Mouse (Mus musculus) urinary bladder, postnatal 14 days (tissue): Measurements from ENCODE around the gene Cd209f.
"Not testable (repeated sequence)": the region's sequence is repeated elsewhere in the genome, so short reads cannot be mapped to it uniquely, and the experiment has no call there.

Experiments used
- DNase-seq: peaks from one replicate; pipeline ENCODE4 v3.0.0; 2021; ENCODE audit warnings: low spot score

Cd209f gene

DNA sequence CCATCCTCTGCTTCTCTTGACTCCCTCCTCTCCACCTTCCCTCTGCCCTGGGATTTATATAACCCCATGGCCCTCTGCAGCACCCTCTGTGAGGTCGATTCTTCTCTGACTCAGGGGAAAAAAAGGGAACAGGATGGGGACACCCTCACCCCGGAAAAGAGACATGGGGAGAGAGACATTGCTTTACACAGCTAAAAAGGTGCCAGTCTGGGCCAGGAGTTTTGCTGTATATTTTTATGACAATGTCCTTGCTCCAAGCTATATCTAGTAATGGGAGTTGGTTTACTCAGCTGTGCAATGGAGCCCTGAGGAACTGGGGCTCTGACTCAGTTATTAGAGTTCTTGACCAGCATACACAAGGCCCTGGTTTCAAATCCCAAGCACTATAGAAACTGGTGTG is at the start of gene Cd209f:
Cd209f (minus strand) TSS at position 101 of the 400 bp plus-strand sequence.
- DNase-seq = not testable (repeated sequence)

- DNase-seq = no peak
Observed at GRCm38 (mm10) chr8:4154878-4155277, 49.2 kb upstream of the Cd209f start.

- no peak for DNase-seq
Observed at GRCm38 (mm10) chr8:4147272-4147671, 41.6 kb upstream of the Cd209f start.

GRCm38 (mm10) chr8:4141721-4142120 is 36.1 kb upstream of the Cd209f start:
- DNase-seq = no peak

DNA sequence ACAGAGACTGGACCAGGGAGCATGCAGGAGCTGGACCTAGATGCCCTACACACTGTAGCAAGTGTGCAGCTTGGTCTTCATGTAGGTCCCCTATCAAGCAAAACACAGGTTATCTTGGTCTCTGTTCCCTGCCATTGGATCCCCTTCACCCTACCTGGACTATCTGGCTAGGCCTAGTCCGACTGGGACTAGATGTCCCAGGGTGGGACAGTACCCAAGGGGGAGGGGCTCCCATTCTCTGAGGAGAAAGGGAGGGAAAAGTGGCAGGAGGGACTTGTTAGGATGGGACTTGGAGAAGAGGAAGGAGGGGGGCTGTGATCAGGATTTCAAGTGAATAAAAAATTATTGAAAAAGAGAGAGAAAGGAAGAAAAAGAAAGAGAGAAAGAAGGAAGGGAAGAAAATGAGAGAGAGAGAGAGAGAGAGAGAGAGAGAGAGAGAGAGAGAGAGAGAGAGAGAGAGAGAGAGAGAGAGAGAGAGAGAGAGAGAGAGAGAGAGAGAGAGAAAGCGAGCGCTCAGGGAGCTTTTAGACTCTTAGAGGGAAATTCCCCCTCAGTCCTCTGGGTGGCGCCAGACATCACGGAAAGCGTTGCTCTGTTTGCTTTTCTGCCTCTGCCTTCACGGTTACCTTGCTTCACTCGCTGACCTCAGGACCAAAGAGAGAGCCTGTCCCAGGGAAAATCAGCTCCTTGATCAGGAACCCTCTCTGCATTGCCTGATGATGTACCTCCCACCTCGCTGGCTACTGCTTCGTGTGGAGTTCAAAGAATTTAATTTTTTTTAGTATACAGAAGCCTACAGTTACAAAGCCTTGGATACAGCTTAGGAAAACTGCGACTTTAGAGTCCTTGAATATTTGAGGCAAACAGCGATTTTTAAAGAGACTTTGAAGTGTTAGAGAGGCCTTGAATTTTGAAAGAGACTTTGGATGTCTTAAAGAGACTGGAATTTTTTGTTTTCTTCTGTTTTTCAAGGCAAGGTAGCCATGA is 34.3 kb upstream of the Cd209f start:
- DNase-seq = peak; percentile 77

DNA sequence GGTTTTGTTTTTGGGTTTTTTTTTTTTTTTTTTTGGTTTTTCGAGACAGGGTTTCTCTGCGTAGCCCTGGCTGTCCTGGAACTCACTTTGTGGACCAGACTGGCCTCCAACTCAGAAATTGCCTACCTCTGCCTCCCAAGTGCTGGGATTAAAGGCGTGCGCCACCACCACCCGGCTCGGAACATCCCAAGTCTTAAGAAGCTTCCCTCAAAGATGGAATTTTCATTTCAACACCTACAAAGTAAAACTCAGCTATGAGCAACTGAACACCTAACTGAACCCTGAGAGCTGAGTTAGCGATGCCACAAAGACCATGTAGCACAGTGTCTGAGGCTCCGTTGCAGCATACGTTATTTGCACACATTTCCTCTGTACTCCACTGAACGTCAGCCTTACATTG is 28.2 kb upstream of the Cd209f start, which contains the start of gene Cd209g:
Cd209g (plus strand) TSS at position 301 of the 400 bp plus-strand sequence.
- no peak for DNase-seq

DNA sequence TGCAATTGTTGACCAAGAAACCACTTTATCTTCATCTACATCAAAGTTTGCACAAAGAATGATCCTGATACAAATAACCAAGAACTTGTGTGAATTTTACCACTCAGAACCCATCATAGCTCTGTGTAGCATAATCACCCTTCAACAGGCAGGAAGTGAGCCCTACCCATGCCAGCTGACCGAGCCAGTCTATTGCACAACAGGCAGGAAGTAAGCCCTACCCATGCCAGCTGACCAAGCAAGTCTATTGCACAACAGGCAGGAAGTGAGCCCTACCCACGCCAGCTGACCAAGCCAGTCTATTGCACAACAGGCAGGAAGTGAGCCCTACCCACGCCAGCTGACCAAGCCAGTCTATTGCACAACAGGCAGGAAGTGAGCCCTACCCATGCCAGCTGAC is 17.1 kb downstream of the Cd209f start:
- DNase-seq = not testable (repeated sequence)

- DNase-seq = not testable (repeated sequence)
Observed at GRCm38 (mm10) chr8:4087180-4087722, 18.4 kb downstream of the Cd209f start.
